Mouse (Mus musculus): Measurements from ENCODE around the gene Aspscr1.

- no peak for TF ChIP-seq CTCF (IDR thresholded peaks at IDR 0.05; ENCODE audit: control insufficient read depth, insufficient read depth, insufficient replicate concordance, low read depth, low read length)
- TF ChIP-seq POLR2A (IDR thresholded peaks at IDR 0.05; ENCODE audit: control insufficient read depth, low read depth, low read length): no peak
These were observed 54.8 kb downstream of the Aspscr1 start for GRCm38 (mm10) chr11:120727564-120727963.

All from testis, adult 2 months (tissue).